In genomic region chr8:116367491-116367890, GRCm38 (mm10) we compare ENCODE assay signal across 17 mouse cellular contexts.
DNase-seq lines count a peak whose midpoint lies in the region; ATAC-seq and TF ChIP-seq lines count a peak whose summit lies in the region.
"Had no signal": no experiment of that assay in that cellular context is flagged by ENCODE, and none has a peak within 500 bp of the region (broad histone marks: within the 10 kb centered on the region; RNA-seq: fewer than 3 reads in every experiment).

No protein-coding gene starts in this region.

- H3K9me3 ChIP-seq in hindbrain, embryonic 11.5 days (ENCODE audit: control insufficient read depth, low read length), result no peaks in the 10 kb centered on the region
- no peaks in the 10 kb centered on the region for H3K9me3 ChIP-seq in hindbrain, embryonic 16.5 days (ENCODE audit: control insufficient read depth, low read length)
- H3K9me3 ChIP-seq in midbrain, embryonic 11.5 days (ENCODE audit: control insufficient read depth, low read length), result no peaks in the 10 kb centered on the region
- H3K9me3 ChIP-seq in midbrain, embryonic 15.5 days, result no peaks in the 10 kb centered on the region
- no peaks in the 10 kb centered on the region for H3K9me3 ChIP-seq in forebrain, embryonic 12.5 days
- no peaks in the 10 kb centered on the region for H3K9me3 ChIP-seq in intestine, postnatal 0 days (ENCODE audit: control insufficient read depth)
- H3K9me3 ChIP-seq: neural tube, embryonic 12.5 days had no signal

- DNase-seq in hindbrain, embryonic 11.5 days (ENCODE audit: low spot score), result peak; percentile 14
- peak; percentile 85 for DNase-seq in midbrain, embryonic 11.5 days (ENCODE audit: low spot score, missing footprints)
- DNase-seq in retina, embryonic 14.5 days (ENCODE audit: low spot score), result peak; percentile 61
- DNase-seq in heart, adult 2 months, result no peak
- DNase-seq: gastrocnemius, postnatal 10 days; heart, postnatal 14 days; kidney, adult 2 months; kidney, postnatal 25 days; liver, postnatal 0 days; right cerebral cortex, postnatal 25 days had no signal

- no peak for ATAC-seq in hindbrain, embryonic 11.5 days (ENCODE audit: low FRiP score)
- ATAC-seq in hindbrain, embryonic 16.5 days, result no peak
- peak; percentile 78 for ATAC-seq in midbrain, embryonic 11.5 days (ENCODE audit: low FRiP score)
- no peak for ATAC-seq in midbrain, embryonic 15.5 days (replicated peaks)
- peak; percentile 23; the same call in 1 of the 2 replicates for ATAC-seq in forebrain, embryonic 12.5 days (ENCODE audit: low FRiP score)
- no peak for ATAC-seq in intestine, postnatal 0 days
- ATAC-seq: liver, postnatal 0 days had no signal

- no peak for TF ChIP-seq EP300 in heart, adult 2 months (IDR thresholded peaks at IDR 0.05; ENCODE audit: insufficient read depth, low read depth, low read length)

- H3K27me3 ChIP-seq in hindbrain, embryonic 11.5 days (ENCODE audit: control insufficient read depth, insufficient read depth, low read length), result no peaks in the 10 kb centered on the region
- H3K27me3 ChIP-seq in hindbrain, embryonic 16.5 days (replicated peaks; ENCODE audit: control insufficient read depth, insufficient read depth, low read length), result no peaks in the 10 kb centered on the region
- no peaks in the 10 kb centered on the region for H3K27me3 ChIP-seq in midbrain, embryonic 11.5 days (ENCODE audit: control insufficient read depth, insufficient read depth, low read length)
- H3K27me3 ChIP-seq in midbrain, embryonic 15.5 days (replicated peaks), result 0 out of 2 replicates have a peak, but pooled peaks cover 3% of the 10 kb centered on the region
- H3K27me3 ChIP-seq in forebrain, embryonic 12.5 days, result no peaks in the 10 kb centered on the region
- no peaks in the 10 kb centered on the region for H3K27me3 ChIP-seq in heart, adult 2 months (ENCODE audit: control insufficient read depth, insufficient read depth, low read length)
- no peaks in the 10 kb centered on the region for H3K27me3 ChIP-seq in intestine, postnatal 0 days (replicated peaks; ENCODE audit: control insufficient read depth, insufficient read depth, low read length)
- H3K27me3 ChIP-seq: neural tube, embryonic 12.5 days had no signal

- H3K4me2 ChIP-seq in hindbrain, embryonic 11.5 days (replicated peaks; ENCODE audit: low read depth, low read length), result no peak overlapping the region
- H3K4me2 ChIP-seq in hindbrain, embryonic 16.5 days (ENCODE audit: low read length), result no peak overlapping the region
- no peak overlapping the region for H3K4me2 ChIP-seq in midbrain, embryonic 11.5 days
- H3K4me2 ChIP-seq in midbrain, embryonic 15.5 days, result no peak overlapping the region
- no peak overlapping the region for H3K4me2 ChIP-seq in forebrain, embryonic 12.5 days
- no peak overlapping the region for H3K4me2 ChIP-seq in intestine, postnatal 0 days (replicated peaks; ENCODE audit: low read depth)
- H3K4me2 ChIP-seq: heart, embryonic 11.5 days; neural tube, embryonic 12.5 days had no signal

- no peaks in the 10 kb centered on the region for H3K4me1 ChIP-seq in hindbrain, embryonic 11.5 days (replicated peaks; ENCODE audit: control insufficient read depth, insufficient read depth, low read length)
- no peaks in the 10 kb centered on the region for H3K4me1 ChIP-seq in hindbrain, embryonic 16.5 days (ENCODE audit: control insufficient read depth, insufficient read depth, low read depth, low read length)
- H3K4me1 ChIP-seq in midbrain, embryonic 11.5 days (ENCODE audit: control insufficient read depth, insufficient read depth, low read length), result peaks cover 10% of the 10 kb centered on the region
- no peaks in the 10 kb centered on the region for H3K4me1 ChIP-seq in midbrain, embryonic 15.5 days
- peaks cover 29% of the 10 kb centered on the region for H3K4me1 ChIP-seq in forebrain, embryonic 12.5 days
- H3K4me1 ChIP-seq in heart, adult 2 months (ENCODE audit: control insufficient read depth, insufficient read depth, low read length), result no peaks in the 10 kb centered on the region
- no peaks in the 10 kb centered on the region for H3K4me1 ChIP-seq in intestine, postnatal 0 days (replicated peaks; ENCODE audit: control insufficient read depth, insufficient read depth, low read length)

- WGBS in hindbrain, embryonic 11.5 days, result 37% methylated on average over 6 of the region's 6 CpGs
- 31% methylated on average over 6 of the region's 6 CpGs for WGBS in hindbrain, embryonic 16.5 days
- WGBS in midbrain, embryonic 11.5 days, result 17% methylated on average over 6 of the region's 6 CpGs
- 17% methylated on average over 6 of the region's 6 CpGs for WGBS in midbrain, embryonic 15.5 days
- WGBS in forebrain, embryonic 12.5 days, result 17% methylated on average over 6 of the region's 6 CpGs
- 58% methylated on average over 6 of the region's 6 CpGs for WGBS in heart, adult 2 months
- 66% methylated on average over 6 of the region's 6 CpGs for WGBS in intestine, postnatal 0 days

- no peaks in the 10 kb centered on the region for H3K79me2 ChIP-seq in heart, adult 2 months (replicated peaks; ENCODE audit: control insufficient read depth, insufficient read depth, low read length)

- no peaks in the 10 kb centered on the region for H3K36me3 ChIP-seq in hindbrain, embryonic 11.5 days (ENCODE audit: control insufficient read depth, insufficient read depth, low read length)
- no peaks in the 10 kb centered on the region for H3K36me3 ChIP-seq in hindbrain, embryonic 16.5 days (ENCODE audit: control insufficient read depth, insufficient read depth, low read length)
- no peaks in the 10 kb centered on the region for H3K36me3 ChIP-seq in midbrain, embryonic 11.5 days (ENCODE audit: control insufficient read depth, insufficient read depth, low read length)
- H3K36me3 ChIP-seq in midbrain, embryonic 15.5 days (replicated peaks), result no peaks in the 10 kb centered on the region
- no peaks in the 10 kb centered on the region for H3K36me3 ChIP-seq in forebrain, embryonic 12.5 days (replicated peaks)
- H3K36me3 ChIP-seq in heart, adult 2 months (ENCODE audit: control insufficient read depth, insufficient read depth, low read length), result no peaks in the 10 kb centered on the region
- H3K36me3 ChIP-seq in intestine, postnatal 0 days (ENCODE audit: control insufficient read depth, insufficient read depth), result no peaks in the 10 kb centered on the region
- H3K36me3 ChIP-seq: neural tube, embryonic 12.5 days had no signal

- TF ChIP-seq CTCF in heart, adult 2 months (IDR thresholded peaks at IDR 0.05), result no peak
- no peak for TF ChIP-seq CTCF in intestine, postnatal 0 days (IDR thresholded peaks at IDR 0.05; ENCODE audit: low read depth)

- TF ChIP-seq POLR2A in heart, adult 2 months (IDR thresholded peaks at IDR 0.05; ENCODE audit: insufficient read depth, low read depth, low read length), result no peak

- H3K4me3 ChIP-seq in hindbrain, embryonic 11.5 days (ENCODE audit: low read depth, low read length), result no peak overlapping the region
- H3K4me3 ChIP-seq in hindbrain, embryonic 16.5 days (ENCODE audit: low read length), result no peak overlapping the region
- H3K4me3 ChIP-seq in midbrain, embryonic 11.5 days (ENCODE audit: low read depth, low read length), result no peak overlapping the region
- H3K4me3 ChIP-seq in midbrain, embryonic 15.5 days, result no peak overlapping the region
- H3K4me3 ChIP-seq in forebrain, embryonic 12.5 days (replicated peaks), result no peak overlapping the region
- H3K4me3 ChIP-seq in heart, adult 2 months, result no peak overlapping the region
- no peak overlapping the region for H3K4me3 ChIP-seq in intestine, postnatal 0 days (ENCODE audit: low read depth, low read length)
- H3K4me3 ChIP-seq: neural tube, embryonic 12.5 days had no signal

- H3K9ac ChIP-seq in hindbrain, embryonic 11.5 days (ENCODE audit: low read depth, low read length), result no peak overlapping the region
- H3K9ac ChIP-seq in hindbrain, embryonic 16.5 days (ENCODE audit: low read depth, low read length), result no peak overlapping the region
- H3K9ac ChIP-seq in midbrain, embryonic 11.5 days (ENCODE audit: low read length), result no peak overlapping the region
- no peak overlapping the region for H3K9ac ChIP-seq in midbrain, embryonic 15.5 days
- no peak overlapping the region for H3K9ac ChIP-seq in forebrain, embryonic 12.5 days
- no peak overlapping the region for H3K9ac ChIP-seq in heart, adult 2 months (ENCODE audit: low read depth, low read length)
- no peak overlapping the region for H3K9ac ChIP-seq in intestine, postnatal 0 days (ENCODE audit: low read depth, low read length)
- H3K9ac ChIP-seq: liver, postnatal 0 days; neural tube, embryonic 12.5 days had no signal

- intact Hi-C loops in heart, adult 2 months (cut with DNase I), result no loop called here

- no peak overlapping the region for H3K27ac ChIP-seq in hindbrain, embryonic 11.5 days (ENCODE audit: low read depth, low read length)
- H3K27ac ChIP-seq in hindbrain, embryonic 16.5 days (ENCODE audit: low read depth, low read length), result no peak overlapping the region
- no peak overlapping the region for H3K27ac ChIP-seq in midbrain, embryonic 11.5 days (ENCODE audit: low read depth, low read length)
- H3K27ac ChIP-seq in midbrain, embryonic 15.5 days, result no peak overlapping the region
- H3K27ac ChIP-seq in forebrain, embryonic 12.5 days, result 0 out of 2 replicates have a peak overlapping the region, but pooled peaks have one; percentile 13
- no peak overlapping the region for H3K27ac ChIP-seq in heart, adult 2 months
- H3K27ac ChIP-seq in intestine, postnatal 0 days (ENCODE audit: low read depth, low read length), result no peak overlapping the region
- H3K27ac ChIP-seq: macrophage; neural tube, embryonic 12.5 days had no signal

Comparison
In these comparisons a context has a peak if more than half of its experiments do, and no peak if none do; other contexts are left out.
1. ATAC-seq: peak in midbrain, embryonic 11.5 days (single experiment) and forebrain, embryonic 12.5 days (single experiment); none in hindbrain, embryonic 11.5 days (single experiment), hindbrain, embryonic 16.5 days (single experiment), midbrain, embryonic 15.5 days (single experiment) and intestine, postnatal 0 days (single experiment).
2. DNase-seq: peak in hindbrain, embryonic 11.5 days (single experiment), midbrain, embryonic 11.5 days (single experiment) and retina, embryonic 14.5 days (single experiment); none in heart, adult 2 months (0 of 2).